In the genomic region with DNA sequence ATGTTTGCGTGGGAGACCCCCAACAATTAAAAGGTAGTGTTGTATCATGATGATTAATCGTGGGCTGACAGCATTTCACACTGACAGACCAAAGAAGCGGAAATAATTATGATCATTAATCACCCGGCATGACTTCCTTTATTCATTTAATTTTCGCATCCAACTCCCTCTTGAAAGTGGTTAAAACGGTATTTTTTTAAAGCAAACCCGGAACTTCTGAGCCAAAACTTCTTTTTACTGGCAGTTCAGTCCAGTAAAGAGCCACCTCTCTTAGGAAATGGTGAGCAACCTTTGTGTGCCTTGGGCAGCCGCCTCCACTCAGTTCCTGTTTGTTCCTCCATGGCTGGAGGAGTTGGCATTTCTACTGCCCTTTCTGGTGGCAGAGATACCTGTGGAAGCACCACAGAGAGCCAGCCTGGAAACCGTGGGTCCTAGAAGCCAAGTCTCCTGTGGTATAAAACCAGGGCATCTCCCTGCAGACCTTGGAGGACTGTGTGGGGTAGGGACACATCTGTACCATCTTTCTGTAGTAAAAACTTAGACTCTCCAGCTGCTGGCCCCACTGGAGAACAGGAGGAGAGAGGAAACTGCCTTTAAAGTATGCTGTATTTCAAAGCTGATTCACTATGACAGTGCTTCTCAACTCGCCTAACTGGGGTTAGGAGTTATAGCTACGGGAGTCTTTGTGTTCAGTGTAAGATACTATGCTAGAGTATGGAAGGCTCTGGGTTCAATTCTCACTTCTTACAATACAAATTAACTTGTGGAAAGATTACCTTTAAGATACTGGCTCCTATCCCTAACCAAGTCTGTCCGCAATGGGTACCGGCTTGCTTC, we compare ENCODE assay signal across 8 mouse cellular contexts. TPM values are rescaled to one million over a fixed set of nuclear protein-coding genes. Genes with fewer than 3 reads are reported as not detected.
DNase-seq lines count a peak whose midpoint lies in the region; ATAC-seq and TF ChIP-seq lines count a peak whose summit lies in the region.

No protein-coding gene starts in this region.

- no peak for TF ChIP-seq CTCF in testis, adult 2 months (IDR thresholded peaks at IDR 0.05; ENCODE audit: control insufficient read depth, insufficient read depth, insufficient replicate concordance, low read depth, low read length)

- no peaks in the 10 kb centered on the region for H3K9me3 ChIP-seq in hindbrain, embryonic 13.5 days
- H3K9me3 ChIP-seq in liver, embryonic 13.5 days (replicated peaks), result no peaks in the 10 kb centered on the region

- peak overlapping the region; percentile 86 for H3K4me3 ChIP-seq in testis, adult 2 months (ENCODE audit: control insufficient read depth, low read depth, low read length)
- peak overlapping the region; percentile 70 for H3K4me3 ChIP-seq in hindbrain, embryonic 13.5 days
- peak overlapping the region; percentile 75 for H3K4me3 ChIP-seq in liver, embryonic 13.5 days (replicated peaks)

- H3K4me1 ChIP-seq in testis, adult 2 months (ENCODE audit: control insufficient read depth, insufficient read depth, low read length), result peaks cover 17% of the 10 kb centered on the region
- peaks cover 17% of the 10 kb centered on the region for H3K4me1 ChIP-seq in hindbrain, embryonic 13.5 days (replicated peaks)
- peaks cover 34% of the 10 kb centered on the region for H3K4me1 ChIP-seq in liver, embryonic 13.5 days (replicated peaks)

- H3K27ac ChIP-seq in testis, adult 2 months (ENCODE audit: control insufficient read depth, insufficient read depth, low read depth, low read length), result peak overlapping the region; percentile 51
- H3K27ac ChIP-seq in hindbrain, embryonic 13.5 days, result peak overlapping the region; percentile 93
- H3K27ac ChIP-seq in liver, embryonic 13.5 days, result peak overlapping the region; percentile 82

- DNase-seq in testis, postnatal 10 days (ENCODE audit: low spot score), result no peak
- peak; percentile 30 for DNase-seq in embryo, embryonic 11 days
- DNase-seq in liver, embryonic 13.5 days, result no peak
- DNase-seq in natural killer cell, adult 2 months (ENCODE audit: low spot score in 2 of 2), result peak; percentile 8 to 41
- DNase-seq in gastrocnemius, postnatal 14 days, result no peak
- DNase-seq in right cerebral cortex, postnatal 14 days, result no peak

- peak overlapping the region; percentile 72 for H3K4me2 ChIP-seq in hindbrain, embryonic 13.5 days
- H3K4me2 ChIP-seq in liver, embryonic 13.5 days, result peak overlapping the region; percentile 92

- ATAC-seq in hindbrain, embryonic 13.5 days (ENCODE audit: low FRiP score), result no peak
- ATAC-seq in liver, embryonic 13.5 days (ENCODE audit: low read depth), result no peak

- H3K36me3 ChIP-seq in testis, adult 2 months (ENCODE audit: control insufficient read depth, insufficient read depth, low read length), result no peaks in the 10 kb centered on the region
- no peaks in the 10 kb centered on the region for H3K36me3 ChIP-seq in hindbrain, embryonic 13.5 days
- H3K36me3 ChIP-seq in liver, embryonic 13.5 days, result no peaks in the 10 kb centered on the region

- H3K27me3 ChIP-seq in testis, adult 2 months (ENCODE audit: control insufficient read depth, insufficient read depth, low read length), result no peaks in the 10 kb centered on the region
- H3K27me3 ChIP-seq in hindbrain, embryonic 13.5 days, result no peaks in the 10 kb centered on the region
- no peaks in the 10 kb centered on the region for H3K27me3 ChIP-seq in liver, embryonic 13.5 days

- 37% methylated on average over 13 of the region's 13 CpGs for WGBS in hindbrain, embryonic 13.5 days
- 34% methylated on average over 13 of the region's 13 CpGs for WGBS in liver, embryonic 13.5 days (ENCODE audit: insufficient replicate concordance)

- intact Hi-C loops in gastrocnemius, postnatal 14 days (cut with DNase I; ENCODE audit: low total_unique reads), result no loop called here

- no peak for TF ChIP-seq POLR2A in testis, adult 2 months (IDR thresholded peaks at IDR 0.05; ENCODE audit: control insufficient read depth, low read depth, low read length)

- peak overlapping the region; percentile 90 for H3K9ac ChIP-seq in hindbrain, embryonic 13.5 days
- peak overlapping the region; percentile 95 for H3K9ac ChIP-seq in liver, embryonic 13.5 days

RNA-seq across cellular contexts. Expression of gene Dap, which starts 0.9 kb away (rescaled TPM):
- 53.3 and 102 TPM in 2 replicates for polyA plus RNA-seq in testis, adult 2 months (2012; rRNA removed)
- 35.1 and 35.2 TPM in 2 replicates for polyA plus RNA-seq in hindbrain, embryonic 13.5 days (2015; fragmentation: Nextera tagmentation; extraction: Ambion mirVana)
- 40.4 and 46.6 TPM in 2 replicates for polyA plus RNA-seq in liver, embryonic 13.5 days (2015; fragmentation: Nextera tagmentation; extraction: Ambion mirVana)
- 10 to 100 TPM; 22.5 to 28.4 TPM for total RNA-seq in gastrocnemius, postnatal 14 days (2021)

Comparison
In these comparisons a context has a peak if more than half of its experiments do, and no peak if none do; other contexts are left out.
1. DNase-seq: peak in embryo, embryonic 11 days (single experiment) and natural killer cell, adult 2 months (2 of 2); none in testis, postnatal 10 days (single experiment), liver, embryonic 13.5 days (single experiment), gastrocnemius, postnatal 14 days (single experiment) and right cerebral cortex, postnatal 14 days (single experiment).
2. Peak in every context shown above with its lines, with median percentiles within 50 percentile points of each other: H3K27ac ChIP-seq and H3K4me3 ChIP-seq.